Mouse (Mus musculus) midbrain, embryonic 14.5 days (tissue): Measurements from ENCODE around the gene Nuak1. TPM values are rescaled to one million over a fixed set of nuclear protein-coding genes. Genes with fewer than 3 reads are reported as not detected.

ENCODE experiments used
- ATAC-seq: fragments of 200-750 bp; cut with Nextera tagmentation; 2 replicates; pipeline ENCODE4 v1.8.0; 2017; ENCODE audit warnings: moderate number of reproducible peaks, moderate library complexity; ENCODE audit not compliant: low FRiP score, low TSS enrichment
- DNase-seq: peaks from one replicate; pipeline ENCODE4 v3.0.0-alpha.2; 2015
- H3K27ac ChIP-seq: fragments of 300-500 bp; sonication (generic); replicated peaks from 2 replicates; pipeline ENCODE4 v1.5.1; 2014; ENCODE audit warnings: mild to moderate bottlenecking, low read depth, low read length, moderate library complexity
- H3K27me3 ChIP-seq: fragments of 300-500 bp; sonication (generic); 2 replicates; pipeline ENCODE4 v1.6.1; 2014; ENCODE audit warnings: low read length, control low read depth, mixed read lengths; ENCODE audit not compliant: control insufficient read depth, insufficient read depth
- H3K36me3 ChIP-seq: fragments of 300-500 bp; sonication (generic); 2 replicates; pipeline ENCODE4 v1.6.1; 2014; ENCODE audit warnings: low read length, control low read depth; ENCODE audit not compliant: control insufficient read depth, insufficient read depth
- H3K4me1 ChIP-seq: fragments of 300-500 bp; sonication (generic); 2 replicates; pipeline ENCODE4 v1.6.1; 2014; ENCODE audit warnings: mild to moderate bottlenecking, antibody characterized with exemption, low read length, control low read depth; ENCODE audit not compliant: control insufficient read depth, insufficient read depth
- H3K4me2 ChIP-seq: fragments of 300-500 bp; sonication (generic); 2 replicates; pipeline ENCODE4 v1.6.1; 2014; ENCODE audit warnings: mild to moderate bottlenecking, low read length, moderate library complexity
- H3K4me3 ChIP-seq: fragments of 300-500 bp; sonication (generic); replicated peaks from 2 replicates; pipeline ENCODE4 v1.5.1; 2014; ENCODE audit warnings: low read depth, low read length
- H3K9ac ChIP-seq: fragments of 300-500 bp; sonication (generic); replicated peaks from 2 replicates; pipeline ENCODE4 v1.6.1; 2014; ENCODE audit warnings: mild to moderate bottlenecking, low read length, moderate library complexity
- H3K9me3 ChIP-seq: fragments of 300-500 bp; sonication (generic); 2 replicates; pipeline ENCODE4 v1.6.1; 2016; ENCODE audit warnings: low read length, control low read depth, mixed read lengths; ENCODE audit not compliant: control insufficient read depth
- WGBS: fragments of 180-500 bp; shearing (Covaris S2); extraction: QIAGEN DNeasy Blood & Tissue Kit; methylation state at CpG from one replicate; pipeline ENCODE4 v1.1.7; 2014; 5-methylcytosine and 5-hydroxymethylcytosine counted together
- polyA plus RNA-seq: library from polyadenylated mRNA; unstranded; fragments of >200 nt; fragmentation: Nextera tagmentation; extraction: Ambion mirVana; gene quantifications from 2 replicates; pipeline ENCODE4 v1.2.1, GENCODE M21; 2014

The Nuak1 gene
- polyA plus RNA-seq, 1 experiment from 2014 or later: 5.4 TPM

- Histone ChIP-seq H3K4me1 (peaks cover 35% of the 10 kb centered on the region), H3K27ac (peak overlapping the region; percentile 99), H3K9me3 (no peaks in the 10 kb centered on the region), H3K4me2 (peak overlapping the region; percentile 96), H3K36me3 (no peaks in the 10 kb centered on the region), H3K4me3 (peak overlapping the region; percentile 82), H3K27me3 (no peaks in the 10 kb centered on the region), H3K9ac (peak overlapping the region; percentile 100)
- ATAC-seq (no peak), DNase-seq (peak; percentile 59)
- WGBS: 0% methylated on average over 7 of the region's 7 CpGs
Measured at GRCm38 (mm10) chr10:84441434-84441785, 1.0 kb upstream of the Nuak1 start.

- Histone ChIP-seq H3K9me3 (no peaks in the 10 kb centered on the region), H3K36me3 (no peaks in the 10 kb centered on the region), H3K27ac (peak overlapping the region; percentile 99), H3K4me1 (peaks cover 42% of the 10 kb centered on the region), H3K4me3 (peak overlapping the region; percentile 82), H3K9ac (peak overlapping the region; percentile 100), H3K27me3 (no peaks in the 10 kb centered on the region), H3K4me2 (peak overlapping the region; percentile 96)
- DNase-seq: no peak
- ATAC-seq: peak; percentile 48
- under 1% methylated on average over 32 of the region's 32 CpGs for WGBS
Measured at GRCm38 (mm10) chr10:84440181-84440540, 236 bp downstream of the Nuak1 start.

- H3K27me3 ChIP-seq: no peaks in the 10 kb centered on the region
- peak overlapping the region; percentile 100 for H3K9ac ChIP-seq
- H3K36me3 ChIP-seq: no peaks in the 10 kb centered on the region
- ATAC-seq: no peak
- peaks cover 42% of the 10 kb centered on the region for H3K4me1 ChIP-seq
- no peak overlapping the region for H3K27ac ChIP-seq
- peak; percentile 39 for DNase-seq
- 4% methylated on average over 7 of the region's 7 CpGs for WGBS
- no peaks in the 10 kb centered on the region for H3K9me3 ChIP-seq
- peak overlapping the region; percentile 82 for H3K4me3 ChIP-seq
- H3K4me2 ChIP-seq: peak overlapping the region; percentile 96
Measured at GRCm38 (mm10) chr10:84439228-84439596, 1.2 kb downstream of the Nuak1 start.

- Histone ChIP-seq H3K27me3 (no peaks in the 10 kb centered on the region), H3K4me1 (peaks cover 42% of the 10 kb centered on the region), H3K36me3 (no peaks in the 10 kb centered on the region), H3K4me2 (peak overlapping the region; percentile 96), H3K9me3 (no peaks in the 10 kb centered on the region), H3K9ac (peak overlapping the region; percentile 100), H3K27ac (peak overlapping the region; percentile 86), H3K4me3 (peak overlapping the region; percentile 82)
- ATAC-seq: no peak
- no peak for DNase-seq
- 23% methylated on average over 19 of the region's 19 CpGs for WGBS
Measured at GRCm38 (mm10) chr10:84438466-84439227, 1.8 kb downstream of the Nuak1 start.

GRCm38 (mm10) chr10:84438049-84438422, 2.4 kb downstream of the Nuak1 start:
- no peaks in the 10 kb centered on the region for H3K9me3 ChIP-seq
- ATAC-seq (peak; percentile 69), DNase-seq (peak; percentile 99)
- peaks cover 42% of the 10 kb centered on the region for H3K4me1 ChIP-seq
- H3K36me3 ChIP-seq: no peaks in the 10 kb centered on the region
- H3K9ac ChIP-seq: peak overlapping the region; percentile 100
- H3K4me3 ChIP-seq: peak overlapping the region; percentile 82
- H3K27ac ChIP-seq: peak overlapping the region; percentile 86
- WGBS: 1% methylated on average over 7 of the region's 7 CpGs
- H3K27me3 ChIP-seq: no peaks in the 10 kb centered on the region
- peak overlapping the region; percentile 96 for H3K4me2 ChIP-seq

- H3K4me2 ChIP-seq: peak overlapping the region; percentile 96
- ATAC-seq (peak; percentile 57; the same call in 1 of the 2 replicates), DNase-seq (peak; percentile 84)
- peaks cover 37% of the 10 kb centered on the region for H3K4me1 ChIP-seq
- H3K9me3 ChIP-seq: no peaks in the 10 kb centered on the region
- peak overlapping the region; percentile 86 for H3K27ac ChIP-seq
- H3K4me3 ChIP-seq: peak overlapping the region; percentile 82
- WGBS: 26% methylated on average over 14 of the region's 14 CpGs
- no peaks in the 10 kb centered on the region for H3K27me3 ChIP-seq
- peak overlapping the region; percentile 48 for H3K9ac ChIP-seq
- H3K36me3 ChIP-seq: no peaks in the 10 kb centered on the region
Measured at GRCm38 (mm10) chr10:84437166-84438048, 3.0 kb downstream of the Nuak1 start.

- Histone ChIP-seq H3K4me2 (peak overlapping the region; percentile 2; the same call in 1 of the 2 replicates), H3K36me3 (no peaks in the 10 kb centered on the region), H3K9ac (no peak overlapping the region)
Measured at GRCm38 (mm10) chr10:84435930-84436329, 4.5 kb downstream of the Nuak1 start.

GRCm38 (mm10) chr10:84433193-84433801, 7.1 kb downstream of the Nuak1 start:
- Histone ChIP-seq H3K27me3 (no peaks in the 10 kb centered on the region), H3K9me3 (no peaks in the 10 kb centered on the region), H3K27ac (no peak overlapping the region), H3K9ac (no peak overlapping the region), H3K4me2 (no peak overlapping the region), H3K4me3 (no peak overlapping the region), H3K36me3 (no peaks in the 10 kb centered on the region), H3K4me1 (peaks cover 18% of the 10 kb centered on the region)
- no peak for ATAC-seq
- DNase-seq: no peak
- 88% methylated on average over 21 of the region's 21 CpGs for WGBS

More at GRCm38 (mm10) chr10:84435930-84436329, 4.5 kb downstream of the Nuak1 start:
- WGBS: 66% methylated on average over 11 of the region's 11 CpGs
- Histone ChIP-seq H3K9me3 (no peaks in the 10 kb centered on the region), H3K27ac (no peak overlapping the region; the same call in 1 of the 2 replicates), H3K27me3 (no peaks in the 10 kb centered on the region), H3K4me1 (peaks cover 27% of the 10 kb centered on the region), H3K4me3 (no peak overlapping the region)
- ATAC-seq (no peak), DNase-seq (no peak)
